ENCODE assay signal across 16 mouse cellular contexts in genomic region chr7:92400551-92400950, GRCm38 (mm10).
"Had no signal": no experiment of that assay in that cellular context is flagged by ENCODE, and none has a peak within 500 bp of the region (broad histone marks: within the 10 kb centered on the region; RNA-seq: fewer than 3 reads in every experiment).

No protein-coding gene starts in this region.

- H3K4me2 ChIP-seq: limb, embryonic 15.5 days; liver, embryonic 13.5 days; lung, embryonic 15.5 days; neural tube, embryonic 15.5 days had no signal

- H3K27me3 ChIP-seq: limb, embryonic 15.5 days; liver, embryonic 13.5 days; lung, embryonic 15.5 days; neural tube, embryonic 15.5 days had no signal

- H3K9me3 ChIP-seq: limb, embryonic 15.5 days; liver, embryonic 13.5 days; lung, embryonic 15.5 days; neural tube, embryonic 15.5 days had no signal

- ATAC-seq: liver, postnatal 0 days had no signal

- H3K4me1 ChIP-seq: limb, embryonic 15.5 days; liver, embryonic 13.5 days; lung, embryonic 15.5 days had no signal

- H3K4me3 ChIP-seq: limb, embryonic 15.5 days; liver, embryonic 13.5 days; lung, embryonic 15.5 days; myocyte; neural tube, embryonic 15.5 days had no signal

- H3K9ac ChIP-seq: limb, embryonic 15.5 days; liver, embryonic 13.5 days; liver, postnatal 0 days; lung, embryonic 15.5 days; neural tube, embryonic 15.5 days had no signal

- DNase-seq: kidney, adult 9 months; kidney, postnatal 36 days; layer of hippocampus, adult 9-11 months; layer of hippocampus, postnatal 36 days; liver, embryonic 13.5 days; liver, postnatal 0 days; lung, postnatal 14 days; right cerebral cortex, adult 18-20 months; right cerebral cortex, postnatal 25 days; thymus, postnatal 4 days had no signal

- H3K36me3 ChIP-seq: limb, embryonic 15.5 days; liver, embryonic 13.5 days; lung, embryonic 15.5 days; neural tube, embryonic 15.5 days had no signal

- H3K27ac ChIP-seq: kidney, postnatal 0 days; limb, embryonic 15.5 days; liver, embryonic 13.5 days; lung, embryonic 15.5 days; macrophage had no signal
